Mouse (Mus musculus): ENCODE results near the gene Swap70. TPM values are rescaled to one million over a fixed set of nuclear protein-coding genes. Genes with fewer than 3 reads are reported as not detected.

Gene Swap70
- polyA plus RNA-seq, 1 experiment from 2014 or later: 14.3 TPM

DNA sequence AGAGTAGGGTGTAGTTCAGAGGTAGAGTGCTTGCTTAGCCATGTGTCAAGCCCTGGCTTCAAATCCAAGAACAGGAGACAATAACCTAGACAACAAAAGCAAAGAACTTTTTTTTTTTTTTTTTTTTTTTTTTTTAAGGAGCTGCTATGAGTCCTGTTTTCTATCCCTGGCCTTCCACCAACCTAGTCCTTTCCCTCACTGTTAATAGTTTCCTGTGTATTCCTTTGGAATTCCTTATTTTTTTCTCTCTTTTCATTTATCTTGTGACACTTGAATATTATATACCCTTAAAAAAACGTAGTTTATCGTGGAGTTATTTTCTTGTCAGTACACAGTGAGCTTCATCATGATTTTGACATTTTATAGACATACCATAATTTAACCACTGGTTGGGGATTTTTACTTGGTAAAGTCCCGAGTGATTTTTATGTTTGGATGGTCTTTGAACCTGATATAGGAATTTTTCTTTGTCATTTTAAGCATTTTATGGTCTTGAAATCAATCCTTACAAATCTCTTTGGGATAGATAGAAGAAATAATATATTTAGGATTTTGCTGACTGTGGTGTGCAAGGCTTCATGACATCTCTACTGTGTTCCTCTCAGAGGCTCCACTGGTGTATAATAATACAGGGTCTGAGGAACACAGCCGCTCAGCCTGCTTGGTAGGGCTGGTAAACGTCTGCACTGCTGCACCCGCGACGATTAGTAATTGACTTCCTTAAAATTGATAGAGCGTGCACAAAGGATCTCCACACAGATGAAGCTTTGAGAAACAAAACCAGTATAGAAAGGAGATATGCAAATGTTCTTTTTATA lies 20.2 kb downstream of the Swap70 start:
- no peaks in the 10 kb centered on the region for H3K36me3 ChIP-seq (ENCODE audit: poor library complexity, severe bottlenecking)
- H3K9me3 ChIP-seq (replicated peaks): no peaks in the 10 kb centered on the region
- no peak overlapping the region for H3K4me2 ChIP-seq
- H3K4me1 ChIP-seq: peaks cover 16% of the 10 kb centered on the region
- no peak for ATAC-seq
- no peak overlapping the region for H3K9ac ChIP-seq
- no peaks in the 10 kb centered on the region for H3K27me3 ChIP-seq
- no peak overlapping the region for H3K27ac ChIP-seq
- no peak overlapping the region for H3K4me3 ChIP-seq
- 80% methylated on average over 9 of the region's 9 CpGs for WGBS

DNA sequence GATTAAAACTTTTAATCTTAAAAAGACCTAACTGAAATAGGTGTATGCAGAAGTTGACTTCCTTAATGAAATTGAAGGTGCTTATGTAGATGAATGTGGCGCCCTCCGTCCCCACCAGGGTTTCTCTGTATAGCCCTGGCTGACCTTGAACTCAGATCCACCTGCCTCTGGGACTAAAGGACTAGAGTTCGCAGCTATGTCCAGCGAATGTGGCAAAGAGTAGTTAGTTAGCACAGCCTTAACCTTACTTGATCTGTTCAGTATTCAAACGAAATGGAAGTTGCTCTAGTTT lies 20.7 kb downstream of the Swap70 start:
- H3K4me3 ChIP-seq: no peak overlapping the region
- H3K4me2 ChIP-seq: no peak overlapping the region
- 90% methylated on average over 5 of the region's 5 CpGs for WGBS

DNA sequence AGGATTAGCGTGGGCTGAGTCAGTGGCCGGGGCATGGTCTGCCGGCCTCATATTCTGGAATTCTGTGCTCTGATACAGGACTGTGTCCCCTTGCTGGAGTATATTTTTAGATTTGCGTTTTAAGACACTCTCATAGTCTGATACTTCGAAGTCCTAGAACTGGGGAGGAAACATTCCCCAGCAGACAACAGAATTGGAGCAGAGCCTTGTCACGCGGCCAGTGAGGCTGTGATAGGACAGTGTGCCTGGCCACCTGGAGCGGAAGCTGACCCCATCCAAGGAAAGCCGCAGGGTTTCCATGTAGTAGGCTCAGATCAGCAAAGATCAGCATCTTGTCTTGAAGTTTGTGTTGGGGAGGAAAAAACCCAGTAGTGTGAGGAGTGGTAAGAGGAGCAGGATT lies 23.6 kb downstream of the Swap70 start:
- Histone ChIP-seq H3K27ac (no peak overlapping the region), H3K27me3 (no peaks in the 10 kb centered on the region), H3K4me2 (no peak overlapping the region), H3K36me3 (ENCODE audit: poor library complexity, severe bottlenecking) (no peaks in the 10 kb centered on the region), H3K9ac (no peak overlapping the region), H3K9me3 (replicated peaks) (no peaks in the 10 kb centered on the region), H3K4me1 (no peaks in the 10 kb centered on the region), H3K4me3 (no peak overlapping the region)
- no peak for ATAC-seq
- WGBS: 94% methylated on average over 9 of the region's 9 CpGs

More for the DNA sequence above, 20.7 kb downstream of the Swap70 start:
- peaks cover 12% of the 10 kb centered on the region for H3K4me1 ChIP-seq
- no peaks in the 10 kb centered on the region for H3K9me3 ChIP-seq (replicated peaks)
- no peak for ATAC-seq
- H3K9ac ChIP-seq: no peak overlapping the region
- no peaks in the 10 kb centered on the region for H3K27me3 ChIP-seq
- no peaks in the 10 kb centered on the region for H3K36me3 ChIP-seq (ENCODE audit: poor library complexity, severe bottlenecking)
- no peak overlapping the region for H3K27ac ChIP-seq

DNA sequence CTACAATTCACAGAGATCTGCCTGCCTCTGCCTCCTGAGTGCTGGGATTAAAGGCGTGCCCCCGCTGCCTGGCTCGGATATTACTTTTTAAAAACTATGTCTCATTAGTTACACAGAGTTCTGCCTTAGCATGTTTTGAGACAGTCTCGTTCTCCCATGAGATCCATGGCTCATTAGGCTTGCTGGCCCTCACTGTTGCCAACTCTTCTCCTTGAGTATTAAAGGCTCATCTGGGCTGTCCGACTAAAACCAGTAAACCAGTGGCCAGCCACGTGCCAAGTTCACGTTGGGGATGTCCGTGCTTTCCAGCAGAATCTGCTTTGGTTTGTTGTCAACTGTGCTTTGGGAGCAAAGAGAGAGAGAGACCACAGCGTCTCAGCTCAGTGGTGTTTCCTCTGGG lies 25.0 kb downstream of the Swap70 start:
- Histone ChIP-seq H3K36me3 (ENCODE audit: poor library complexity, severe bottlenecking) (no peaks in the 10 kb centered on the region), H3K27me3 (no peaks in the 10 kb centered on the region), H3K4me1 (no peaks in the 10 kb centered on the region), H3K4me2 (no peak overlapping the region), H3K4me3 (no peak overlapping the region), H3K9ac (no peak overlapping the region), H3K9me3 (replicated peaks) (no peaks in the 10 kb centered on the region), H3K27ac (no peak overlapping the region)
- 91% methylated on average over 9 of the region's 9 CpGs for WGBS
- ATAC-seq: no peak

DNA sequence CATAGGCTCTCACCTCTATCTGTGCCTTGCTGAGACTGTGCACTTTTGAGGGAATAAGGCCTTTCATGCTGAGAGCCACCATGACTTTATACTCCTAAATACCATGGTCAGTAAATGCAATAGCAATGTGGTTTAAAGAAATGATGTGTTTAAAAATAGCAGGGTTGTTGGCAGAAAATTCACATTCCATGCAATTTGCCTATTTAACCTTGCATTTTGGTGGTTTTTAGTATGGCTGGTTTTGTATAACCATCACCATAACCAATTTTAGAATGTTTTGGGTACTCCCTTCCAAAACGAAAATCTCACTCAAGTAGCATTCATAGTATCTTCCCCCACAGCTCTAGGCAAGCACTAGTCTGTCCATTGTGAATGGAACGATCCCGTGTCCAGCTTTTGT lies 26.3 kb downstream of the Swap70 start:
- Histone ChIP-seq H3K9ac (no peak overlapping the region), H3K4me3 (no peak overlapping the region), H3K4me1 (no peaks in the 10 kb centered on the region), H3K4me2 (no peak overlapping the region), H3K27ac (no peak overlapping the region), H3K36me3 (ENCODE audit: poor library complexity, severe bottlenecking) (peaks cover 4% of the 10 kb centered on the region; the same call in 1 of the 2 replicates), H3K27me3 (no peaks in the 10 kb centered on the region), H3K9me3 (replicated peaks) (no peaks in the 10 kb centered on the region)
- 90% methylated on average over 3 of the region's 3 CpGs for WGBS
- ATAC-seq: no peak

DNA sequence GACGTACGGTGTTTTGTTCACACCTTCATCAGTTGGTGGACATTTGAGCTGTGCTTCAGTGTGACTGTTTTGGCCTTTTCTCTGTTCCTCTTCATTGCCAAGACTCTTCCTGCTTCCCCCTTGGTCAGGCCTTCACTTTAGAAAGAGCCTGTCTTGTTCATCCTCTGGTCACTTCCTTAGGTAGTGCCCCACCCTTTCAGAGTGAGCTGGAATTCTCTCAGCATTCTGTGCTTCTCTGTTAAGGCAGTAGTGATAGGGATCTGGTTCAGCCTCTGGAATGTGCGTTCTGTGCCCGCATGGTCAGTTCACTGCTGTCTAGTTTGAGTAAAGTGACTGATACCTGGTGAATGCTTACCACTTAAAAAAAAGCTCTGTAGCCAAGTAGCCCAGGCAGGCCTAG lies 27.2 kb downstream of the Swap70 start:
- no peak for ATAC-seq
- Histone ChIP-seq H3K27ac (no peak overlapping the region), H3K27me3 (no peaks in the 10 kb centered on the region), H3K9ac (no peak overlapping the region), H3K4me3 (no peak overlapping the region), H3K36me3 (ENCODE audit: poor library complexity, severe bottlenecking) (peaks cover 4% of the 10 kb centered on the region; the same call in 1 of the 2 replicates), H3K9me3 (replicated peaks) (no peaks in the 10 kb centered on the region), H3K4me2 (no peak overlapping the region), H3K4me1 (no peaks in the 10 kb centered on the region)
- 97% methylated on average over 4 of the region's 4 CpGs for WGBS

DNA sequence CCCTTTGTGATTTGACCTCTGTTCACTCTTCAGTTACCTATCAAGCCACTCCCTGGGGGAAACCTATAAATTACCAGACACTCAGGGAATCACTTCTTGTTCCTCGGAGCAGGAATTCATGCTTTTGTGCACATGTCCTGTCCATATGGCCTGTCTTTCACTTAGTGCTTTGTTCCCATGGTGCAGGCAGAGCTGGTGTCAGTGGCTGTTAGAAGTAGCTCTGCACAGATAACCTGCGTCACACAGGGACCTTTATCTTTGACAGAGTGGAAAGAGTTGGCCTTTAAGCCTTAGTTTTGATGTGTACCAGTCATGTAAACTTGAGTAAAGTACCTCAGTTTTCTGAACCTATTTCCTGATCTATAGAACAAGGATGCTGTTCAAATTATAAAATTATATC lies 32.4 kb downstream of the Swap70 start:
- no peak for ATAC-seq
- no peak overlapping the region for H3K4me2 ChIP-seq
- no peak overlapping the region for H3K27ac ChIP-seq
- peaks cover 4% of the 10 kb centered on the region; the same call in 1 of the 2 replicates for H3K36me3 ChIP-seq (ENCODE audit: poor library complexity, severe bottlenecking)
- H3K4me1 ChIP-seq: no peaks in the 10 kb centered on the region
- no peaks in the 10 kb centered on the region for H3K9me3 ChIP-seq (replicated peaks)
- H3K9ac ChIP-seq: no peak overlapping the region
- H3K27me3 ChIP-seq: no peaks in the 10 kb centered on the region
- H3K4me3 ChIP-seq: no peak overlapping the region
- 76% methylated on average over 2 of the region's 2 CpGs for WGBS

DNA sequence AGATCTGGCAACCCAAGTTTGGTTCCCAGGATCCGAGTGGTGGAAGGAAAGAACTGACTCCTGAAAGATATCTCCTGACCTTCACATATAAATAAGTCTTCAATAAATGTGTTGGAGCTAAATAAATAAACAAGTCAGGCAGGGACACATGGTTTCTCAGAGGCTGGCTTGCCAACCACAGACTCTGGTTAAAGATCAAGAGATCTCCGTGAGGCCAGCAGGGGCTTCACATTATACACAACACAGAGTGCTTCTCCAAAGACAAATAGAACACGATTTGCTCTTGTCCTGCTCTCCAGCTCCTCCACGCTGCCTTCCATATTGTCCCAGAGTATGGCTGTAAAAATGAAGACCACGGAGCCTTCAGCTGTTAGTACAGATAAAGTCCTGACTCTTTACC lies 32.9 kb downstream of the Swap70 start:
- 94% methylated on average over 5 of the region's 5 CpGs for WGBS
- H3K36me3 ChIP-seq (ENCODE audit: poor library complexity, severe bottlenecking): peaks cover 4% of the 10 kb centered on the region; the same call in 1 of the 2 replicates
- no peaks in the 10 kb centered on the region for H3K27me3 ChIP-seq
- no peak overlapping the region for H3K4me3 ChIP-seq
- no peak for ATAC-seq
- H3K9me3 ChIP-seq (replicated peaks): no peaks in the 10 kb centered on the region
- no peaks in the 10 kb centered on the region for H3K4me1 ChIP-seq
- no peak overlapping the region for H3K4me2 ChIP-seq
- no peak overlapping the region for H3K27ac ChIP-seq
- H3K9ac ChIP-seq: no peak overlapping the region

DNA sequence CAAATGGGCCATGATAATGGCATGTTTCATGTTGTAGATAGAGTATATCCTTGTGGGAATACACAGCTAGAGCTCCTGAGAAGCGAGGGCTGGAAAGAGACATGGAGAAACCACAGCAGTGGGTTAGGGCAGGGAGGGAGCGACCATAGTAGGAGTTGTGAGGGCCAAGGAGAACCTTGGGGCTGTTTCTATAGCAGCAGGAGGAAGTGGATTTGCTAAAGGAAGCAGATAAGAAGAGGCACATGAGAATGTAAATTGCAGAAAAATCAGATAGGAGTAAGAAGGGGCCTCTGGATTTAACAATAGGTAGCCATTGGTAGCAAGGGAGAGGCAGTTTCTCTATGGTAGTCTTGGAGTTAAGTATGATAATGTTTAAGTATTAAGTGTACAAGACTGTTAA lies 35.5 kb downstream of the Swap70 start:
- H3K27ac ChIP-seq: no peak overlapping the region
- H3K4me3 ChIP-seq: no peak overlapping the region
- ATAC-seq: no peak
- 92% methylated on average over 2 of the region's 2 CpGs for WGBS
- no peaks in the 10 kb centered on the region for H3K4me1 ChIP-seq
- no peaks in the 10 kb centered on the region for H3K9me3 ChIP-seq (replicated peaks)
- H3K9ac ChIP-seq: no peak overlapping the region
- H3K36me3 ChIP-seq (ENCODE audit: poor library complexity, severe bottlenecking): peaks cover 4% of the 10 kb centered on the region; the same call in 1 of the 2 replicates
- H3K27me3 ChIP-seq: no peaks in the 10 kb centered on the region
- no peak overlapping the region for H3K4me2 ChIP-seq

DNA sequence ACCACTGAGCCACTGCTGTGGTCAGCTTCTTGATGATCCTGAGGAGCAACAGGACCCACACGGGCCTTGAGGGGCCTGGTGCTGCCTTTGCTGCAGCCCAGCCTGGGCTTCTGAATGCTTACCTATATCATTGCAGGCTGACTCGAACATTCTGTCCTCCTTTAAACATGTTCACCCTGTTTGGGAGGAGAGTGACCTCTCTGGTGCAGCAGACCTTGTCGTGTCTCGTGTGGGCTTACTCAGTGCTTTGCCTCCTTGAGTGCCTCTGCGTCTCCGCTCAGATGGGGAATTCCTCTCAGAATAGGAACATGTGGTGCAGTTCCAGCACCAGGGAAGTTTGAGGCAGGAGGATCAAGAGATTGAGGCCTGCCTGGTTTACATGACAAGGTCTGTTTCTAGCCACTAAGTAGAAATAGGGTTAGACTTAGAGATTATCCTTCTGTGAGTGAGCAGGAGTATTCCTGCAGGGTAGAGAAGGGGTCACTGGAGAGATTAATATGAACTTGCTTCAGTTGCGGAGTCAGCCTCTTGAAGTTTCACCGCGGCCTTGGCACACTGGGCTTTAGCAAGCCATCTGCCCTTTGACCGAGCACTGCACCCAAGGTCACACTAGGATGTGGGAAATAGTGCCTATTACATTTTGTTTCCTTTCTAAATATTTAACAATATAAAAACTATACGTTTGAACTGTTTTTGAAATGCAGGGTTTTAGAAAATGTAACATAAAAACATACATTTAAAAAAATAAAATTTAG lies 36.9 kb downstream of the Swap70 start:
- no peaks in the 10 kb centered on the region for H3K9me3 ChIP-seq (replicated peaks)
- H3K9ac ChIP-seq: no peak overlapping the region
- H3K36me3 ChIP-seq (ENCODE audit: poor library complexity, severe bottlenecking): no peaks in the 10 kb centered on the region
- H3K4me3 ChIP-seq: no peak overlapping the region
- no peak overlapping the region for H3K27ac ChIP-seq
- H3K27me3 ChIP-seq: no peaks in the 10 kb centered on the region
- H3K4me1 ChIP-seq: no peaks in the 10 kb centered on the region
- no peak for ATAC-seq
- no peak overlapping the region for H3K4me2 ChIP-seq
- WGBS: 91% methylated on average over 11 of the region's 11 CpGs

DNA sequence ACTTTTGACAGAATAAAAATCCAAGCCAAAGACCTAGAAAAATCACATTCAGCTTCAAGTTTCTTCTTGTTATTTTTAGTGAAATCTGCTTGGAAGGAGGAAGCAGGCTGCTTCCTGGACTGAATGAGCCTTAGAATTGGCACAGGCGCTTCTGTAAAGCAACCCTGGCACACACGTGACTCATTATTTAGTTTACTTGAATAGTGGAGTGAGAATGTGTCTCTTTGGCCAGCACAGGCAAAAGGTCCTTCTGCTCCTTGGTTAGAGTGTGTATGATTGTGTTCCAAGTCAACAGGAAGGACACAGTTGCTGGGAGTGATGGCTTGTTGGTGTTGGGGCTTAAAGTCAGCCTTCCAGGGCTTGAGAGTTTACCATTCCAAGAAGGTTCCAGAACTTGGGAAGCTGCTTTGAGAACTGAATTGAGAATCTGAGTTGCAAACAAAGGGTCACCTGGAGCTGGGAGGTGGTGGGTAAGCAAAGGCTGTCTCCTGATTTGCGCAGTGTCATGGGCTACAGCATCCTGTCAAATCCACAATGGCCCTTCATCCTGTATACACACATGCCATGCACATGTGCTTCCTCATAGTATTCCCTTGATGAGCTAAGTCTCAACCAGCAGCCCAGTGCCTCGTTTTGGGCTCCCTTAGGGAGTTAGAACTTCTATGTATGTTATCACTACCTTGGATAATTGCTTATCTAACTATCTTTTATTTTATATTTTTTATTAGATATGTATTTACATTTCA lies 38.6 kb downstream of the Swap70 start:
- Histone ChIP-seq H3K36me3 (ENCODE audit: poor library complexity, severe bottlenecking) (no peaks in the 10 kb centered on the region), H3K4me1 (no peaks in the 10 kb centered on the region), H3K9ac (no peak overlapping the region), H3K4me2 (no peak overlapping the region), H3K27ac (no peak overlapping the region), H3K27me3 (no peaks in the 10 kb centered on the region), H3K4me3 (no peak overlapping the region), H3K9me3 (replicated peaks) (no peaks in the 10 kb centered on the region)
- WGBS: 83% methylated on average over 4 of the region's 4 CpGs
- ATAC-seq: no peak

DNA sequence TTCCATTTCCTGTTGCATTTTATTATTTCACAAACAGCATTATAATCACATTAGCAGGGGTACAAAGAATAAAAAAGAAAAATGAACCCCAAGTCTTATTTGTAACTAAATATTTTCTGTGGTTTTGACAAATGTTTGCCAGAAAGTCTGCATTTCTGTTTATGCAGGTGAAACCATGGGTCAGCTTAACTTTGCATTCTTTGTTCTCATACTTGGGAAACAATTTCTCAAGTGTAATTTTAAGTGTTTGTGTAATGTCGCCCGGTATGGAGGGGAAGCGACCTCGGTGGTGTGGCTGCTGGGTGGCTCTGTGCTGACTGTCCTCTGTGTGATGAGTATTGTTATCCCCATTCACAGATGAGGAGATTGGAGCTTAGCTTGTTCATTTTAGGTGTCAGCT lies 40.3 kb downstream of the Swap70 start:
- WGBS: 88% methylated on average over 4 of the region's 4 CpGs
- Histone ChIP-seq H3K27me3 (no peaks in the 10 kb centered on the region), H3K4me2 (no peak overlapping the region), H3K9ac (no peak overlapping the region), H3K9me3 (replicated peaks) (no peaks in the 10 kb centered on the region), H3K4me1 (no peaks in the 10 kb centered on the region), H3K4me3 (no peak overlapping the region), H3K27ac (no peak overlapping the region), H3K36me3 (ENCODE audit: poor library complexity, severe bottlenecking) (no peaks in the 10 kb centered on the region)
- no peak for ATAC-seq

Data from forebrain, embryonic 13.5 days (tissue).